In the genomic region with DNA sequence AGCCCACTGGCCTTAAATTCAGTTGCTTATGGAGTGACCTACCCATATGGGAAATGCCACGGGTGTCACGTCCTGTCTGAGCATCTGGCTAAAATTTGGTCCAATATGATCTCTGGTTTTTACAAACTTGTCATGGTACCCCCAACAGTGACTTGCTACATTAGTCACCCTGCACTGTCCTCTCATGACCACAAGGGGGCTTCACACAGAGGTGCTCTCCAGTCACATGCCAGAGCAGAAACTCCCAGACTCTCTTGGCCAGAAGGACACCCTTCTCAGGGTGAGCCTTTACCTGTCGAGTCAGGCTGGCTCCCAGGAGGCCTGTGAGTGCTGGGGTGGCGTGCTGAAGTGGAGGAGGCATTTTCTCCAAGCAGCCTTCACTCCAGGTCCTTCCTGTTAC, we compare ENCODE assay signal across 9 mouse cellular contexts. TPM values are rescaled to one million over a fixed set of nuclear protein-coding genes. Genes with fewer than 3 reads are reported as not detected.
A peak's percentile ranks its signal among the peaks of the same experiment; 100 is the strongest.
DNase-seq lines count a peak whose midpoint lies in the region; ATAC-seq and TF ChIP-seq lines count a peak whose summit lies in the region.
"Had no signal": no experiment of that assay in that cellular context is flagged by ENCODE, and none has a peak within 500 bp of the region (broad histone marks: within the 10 kb centered on the region; RNA-seq: fewer than 3 reads in every experiment).

No protein-coding gene starts in this region.

- no peaks in the 10 kb centered on the region for H3K9me3 ChIP-seq in hindbrain, embryonic 11.5 days (ENCODE audit: control insufficient read depth, low read length)
- no peaks in the 10 kb centered on the region for H3K9me3 ChIP-seq in hindbrain, embryonic 12.5 days (replicated peaks)
- no peaks in the 10 kb centered on the region for H3K9me3 ChIP-seq in MEL (replicated peaks; ENCODE audit: insufficient read depth, low read length)
- no peaks in the 10 kb centered on the region for H3K9me3 ChIP-seq in forebrain, embryonic 13.5 days (replicated peaks)
- H3K9me3 ChIP-seq: limb, embryonic 15.5 days had no signal

- H3K4me1 ChIP-seq in hindbrain, embryonic 11.5 days (replicated peaks; ENCODE audit: control insufficient read depth, insufficient read depth, low read length) = no peaks in the 10 kb centered on the region
- H3K4me1 ChIP-seq in hindbrain, embryonic 12.5 days = no peaks in the 10 kb centered on the region; the same call in 1 of the 2 replicates
- no peaks in the 10 kb centered on the region for H3K4me1 ChIP-seq in MEL (ENCODE audit: control insufficient read depth in 1 of 2, insufficient read depth in 2 of 2, low read length in 2 of 2)
- H3K4me1 ChIP-seq in forebrain, embryonic 13.5 days = peaks cover 2% of the 10 kb centered on the region
- H3K4me1 ChIP-seq: limb, embryonic 15.5 days had no signal

- no peak for TF ChIP-seq RAD21 in MEL (IDR thresholded peaks at IDR 0.05; ENCODE audit: low read depth, low read length)

- DNase-seq in hindbrain, embryonic 11.5 days (ENCODE audit: low spot score) = peak; percentile 61
- peak; percentile 52 for DNase-seq in 416B (ENCODE audit: low read depth)
- peak; percentile 6 for DNase-seq in MEL (ENCODE audit: low read depth, low spot score)
- DNase-seq in retina, postnatal 7 days (ENCODE audit: low read depth, low spot score) = peak; percentile 20
- no peak for DNase-seq in heart, adult 8-10 months (ENCODE audit: low spot score)
- DNase-seq in kidney, adult 8-10 months = no peak

- no peak overlapping the region for H3K9ac ChIP-seq in hindbrain, embryonic 11.5 days (ENCODE audit: low read depth, low read length)
- H3K9ac ChIP-seq in hindbrain, embryonic 12.5 days = no peak overlapping the region
- H3K9ac ChIP-seq in MEL (ENCODE audit: control insufficient read depth, low read depth, low read length, poor library complexity, severe bottlenecking) = no peak overlapping the region
- no peak overlapping the region for H3K9ac ChIP-seq in forebrain, embryonic 13.5 days
- H3K9ac ChIP-seq: limb, embryonic 15.5 days had no signal

- TF ChIP-seq CTCF in MEL (IDR thresholded peaks at IDR 0.05 in 2 of 3, conservative IDR thresholded peaks at IDR 0.05 in 1 of 3; ENCODE audit: control insufficient read depth in 1 of 3, insufficient read depth in 1 of 3, low read depth in 2 of 3, low read length in 3 of 3, poor library complexity in 1 of 3, severe bottlenecking in 1 of 3) = peak in 2 of 3 experiments; percentile 19 to 47; a peak in 4 of 6 replicates

- TF ChIP-seq POLR2A in MEL (IDR thresholded peaks at IDR 0.05; ENCODE audit: control insufficient read depth in 1 of 2, insufficient read depth in 1 of 2, low read depth in 1 of 2, low read length in 2 of 2, poor library complexity in 1 of 2) = no peak

- H3K4me3 ChIP-seq in hindbrain, embryonic 11.5 days (ENCODE audit: low read depth, low read length) = no peak overlapping the region
- H3K4me3 ChIP-seq in hindbrain, embryonic 12.5 days = no peak overlapping the region
- no peak overlapping the region for H3K4me3 ChIP-seq in MEL (ENCODE audit: control insufficient read depth in 1 of 2, insufficient read depth in 1 of 2, low read depth in 2 of 2, low read length in 2 of 2)
- H3K4me3 ChIP-seq in forebrain, embryonic 13.5 days = no peak overlapping the region
- H3K4me3 ChIP-seq: limb, embryonic 15.5 days had no signal

- H3K27me3 ChIP-seq in hindbrain, embryonic 11.5 days (ENCODE audit: control insufficient read depth, insufficient read depth, low read length) = no peaks in the 10 kb centered on the region
- no peaks in the 10 kb centered on the region; the same call in 1 of the 2 replicates for H3K27me3 ChIP-seq in hindbrain, embryonic 12.5 days
- no peaks in the 10 kb centered on the region for H3K27me3 ChIP-seq in MEL (ENCODE audit: control insufficient read depth in 1 of 2, insufficient read depth in 2 of 2, low read length in 2 of 2)
- no peaks in the 10 kb centered on the region for H3K27me3 ChIP-seq in forebrain, embryonic 13.5 days
- H3K27me3 ChIP-seq: limb, embryonic 15.5 days had no signal

- H3K36me3 ChIP-seq in hindbrain, embryonic 11.5 days (ENCODE audit: control insufficient read depth, insufficient read depth, low read length) = no peaks in the 10 kb centered on the region
- H3K36me3 ChIP-seq in hindbrain, embryonic 12.5 days = no peaks in the 10 kb centered on the region
- H3K36me3 ChIP-seq in MEL (ENCODE audit: control insufficient read depth in 1 of 2, insufficient read depth in 2 of 2, low read length in 2 of 2) = no peaks in the 10 kb centered on the region
- 0 out of 2 replicates have a peak, but pooled peaks cover 3% of the 10 kb centered on the region for H3K36me3 ChIP-seq in forebrain, embryonic 13.5 days (ENCODE audit: poor library complexity, severe bottlenecking)
- H3K36me3 ChIP-seq: limb, embryonic 15.5 days had no signal

- H3K4me2 ChIP-seq in hindbrain, embryonic 11.5 days (replicated peaks; ENCODE audit: low read depth, low read length) = no peak overlapping the region
- no peak overlapping the region for H3K4me2 ChIP-seq in hindbrain, embryonic 12.5 days (replicated peaks)
- H3K4me2 ChIP-seq in forebrain, embryonic 13.5 days = no peak overlapping the region
- H3K4me2 ChIP-seq: limb, embryonic 15.5 days had no signal

- ATAC-seq in hindbrain, embryonic 11.5 days (ENCODE audit: low FRiP score) = no peak
- no peak for ATAC-seq in hindbrain, embryonic 12.5 days (ENCODE audit: low FRiP score)
- ATAC-seq in forebrain, embryonic 13.5 days = 0 out of 2 replicates have a peak, but pooled peaks have one; percentile 54

- H3K79me2 ChIP-seq in MEL (ENCODE audit: control insufficient read depth, insufficient read depth, low read length, poor library complexity) = no peaks in the 10 kb centered on the region

- 60% methylated on average over 4 of the region's 4 CpGs for WGBS in hindbrain, embryonic 11.5 days
- 52% methylated on average over 4 of the region's 4 CpGs for WGBS in hindbrain, embryonic 12.5 days
- 51% methylated on average over 4 of the region's 4 CpGs for WGBS in forebrain, embryonic 13.5 days

- no peak for TF ChIP-seq EP300 in MEL (IDR thresholded peaks at IDR 0.05; ENCODE audit: low read depth in 1 of 2, low read length in 2 of 2)

- no peak overlapping the region for H3K27ac ChIP-seq in hindbrain, embryonic 11.5 days (ENCODE audit: low read depth, low read length)
- no peak overlapping the region for H3K27ac ChIP-seq in hindbrain, embryonic 12.5 days
- H3K27ac ChIP-seq in MEL (ENCODE audit: control insufficient read depth, low read depth, low read length) = no peak overlapping the region
- H3K27ac ChIP-seq in forebrain, embryonic 13.5 days = no peak overlapping the region
- H3K27ac ChIP-seq: limb, embryonic 15.5 days had no signal

TF ChIP-seq in MEL, 35 proteins besides CTCF, POLR2A, EP300 and RAD21:
- TF ChIP-seq RCOR1 (IDR thresholded peaks at IDR 0.05; ENCODE audit: low read depth, low read length) (no peak), CHD2 (IDR thresholded peaks at IDR 0.05; ENCODE audit: low read length) (no peak), USF1 (IDR thresholded peaks at IDR 0.05; ENCODE audit: low read depth, low read length) (no peak), HCFC1 (IDR thresholded peaks at IDR 0.05; ENCODE audit: low read depth, low read length) (no peak), MYB (IDR thresholded peaks at IDR 0.05; ENCODE audit: low read depth, low read length) (no peak), ELF1 (IDR thresholded peaks at IDR 0.05; ENCODE audit: low read depth, low read length) (no peak), NRF1 (IDR thresholded peaks at IDR 0.05; ENCODE audit: insufficient read depth, low read depth, low read length, poor library complexity, severe bottlenecking) (no peak), TCF12 (IDR thresholded peaks at IDR 0.05; ENCODE audit: low read depth, low read length) (no peak)
TF ChIP-seq in MEL: peak in this region for 0.

RNA-seq across cellular contexts. Expression of gene Gm1043, which starts 33.1 kb away (rescaled TPM):
- 0.09 and 0.14 TPM in 2 replicates for polyA plus RNA-seq in hindbrain, embryonic 11.5 days (2014; fragmentation: Nextera tagmentation; extraction: Ambion mirVana)
- 0.36 and 0.52 TPM in 2 replicates for polyA plus RNA-seq in hindbrain, embryonic 12.5 days (2016; fragmentation: Nextera tagmentation; extraction: Ambion mirVana)
- total RNA-seq in MEL (2012; rRNA removed) = not detected in 2 replicates
- not detected for polyA plus RNA-seq in MEL (2012; ENCODE audit: insufficient read depth in 1 of 2, insufficient read length in 2 of 2, low read depth in 1 of 2, low replicate concordance in 2 of 2, missing spikeins in 1 of 2)
- 0.40 and 0.68 TPM in 2 replicates for polyA plus RNA-seq in forebrain, embryonic 13.5 days (2015; fragmentation: Nextera tagmentation; extraction: Ambion mirVana)
- total RNA-seq in heart, adult 8-10 months (2022) = under 1 TPM in 1 of 4 experiments, not detected in 3; 0.25 TPM

Comparison
In these comparisons a context has a peak if more than half of its experiments do, and no peak if none do; other contexts are left out.
1. DNase-seq: peak in hindbrain, embryonic 11.5 days (single experiment), 416B (single experiment), MEL (single experiment) and retina, postnatal 7 days (single experiment); none in heart, adult 8-10 months (single experiment) and kidney, adult 8-10 months (0 of 2).